Mouse (Mus musculus) lung, postnatal 0 days (tissue): ENCODE measurements at regions not wholly inside any gene's neighbourhood (a gene's known extent, or its start where the extent isn't known, plus 50 kb on each side); places are given as distances from the start of the nearest gene placed in this dataset.

ENCODE experiments used
- CTCF ChIP-seq: IDR thresholded peaks from 2 replicates; pipeline ENCODE4 v1.5.1; 2016; ENCODE audit warnings: antibody characterized with exemption, mild to moderate bottlenecking
- EP300 ChIP-seq: IDR thresholded peaks from 2 replicates; pipeline ENCODE4 v1.6.1; 2016; ENCODE audit warnings: antibody characterized with exemption, mild to moderate bottlenecking, control low read depth

- TF ChIP-seq CTCF, result no peak
- TF ChIP-seq EP300, result no peak
Measured at GRCm38 (mm10) chr13:52741371-52741770, 158.4 kb downstream of the Syk start.
